Mouse (Mus musculus): Measurements from ENCODE around the gene Rhou. TPM values are rescaled to one million over a fixed set of nuclear protein-coding genes. Genes with fewer than 3 reads are reported as not detected.
"Not testable (repeated sequence)": the region's sequence is repeated elsewhere in the genome, so short reads cannot be mapped to it uniquely, and the experiment has no call there.

The Rhou gene
- total RNA-seq (2022): 10 to 100 TPM; 17.9 to 29.8 (median 26.8) TPM

DNA sequence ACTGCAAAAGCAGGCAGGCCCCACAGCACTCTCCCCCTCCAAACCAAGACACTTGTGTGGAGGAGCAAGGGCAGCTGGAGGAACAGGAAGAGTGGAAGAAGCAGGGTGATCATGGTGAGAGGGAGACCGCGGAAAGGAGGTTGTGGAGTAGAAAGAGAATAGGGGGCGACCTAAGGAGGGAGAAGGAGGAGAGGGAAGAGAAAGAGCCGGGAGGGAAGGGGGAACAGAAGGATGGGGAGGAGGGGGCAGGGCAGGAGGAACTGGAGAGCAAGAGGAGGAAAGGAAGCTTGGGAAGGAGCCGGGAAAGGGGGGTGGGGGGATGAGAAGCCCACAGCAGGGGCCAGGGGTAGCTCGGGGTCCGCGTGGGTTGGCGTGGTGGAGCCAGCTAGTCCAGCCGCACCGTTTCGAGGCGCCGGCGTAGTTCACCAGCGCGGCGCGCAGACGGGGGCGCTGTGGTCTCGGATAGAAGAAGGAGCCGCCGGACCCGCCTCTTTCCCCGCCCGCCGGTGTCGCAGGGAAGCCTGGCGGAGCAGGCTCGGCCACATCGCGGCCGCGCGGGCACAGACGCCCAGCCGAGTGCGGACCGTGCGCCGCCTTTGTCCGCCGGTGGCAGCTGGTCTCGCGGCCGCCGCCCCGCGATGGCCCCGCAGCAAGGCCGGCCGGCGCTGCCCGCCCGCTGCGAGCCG is at the start of gene Rhou:
TSS of gene Rhou (plus strand) at position 622 of the 686 bp plus-strand sequence.
- peak; percentile 80 to 86 for DNase-seq (ENCODE audit: low spot score in 2 of 2)

DNA sequence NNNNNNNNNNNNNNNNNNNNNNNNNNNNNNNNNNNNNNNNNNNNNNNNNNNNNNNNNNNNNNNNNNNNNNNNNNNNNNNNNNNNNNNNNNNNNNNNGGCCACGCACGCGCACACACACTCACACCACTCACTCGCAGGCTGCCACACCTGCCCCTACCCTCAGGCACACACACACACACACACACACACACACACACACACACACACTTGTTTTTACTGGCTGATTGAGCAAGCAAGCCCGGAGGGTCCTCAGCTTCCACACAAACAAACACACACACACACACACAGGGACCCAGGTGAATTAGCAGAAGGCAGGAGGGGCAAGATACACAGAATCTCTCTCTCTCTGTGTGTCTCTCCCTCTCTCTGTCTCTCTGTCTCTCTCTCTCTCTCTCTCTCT is 41.1 kb upstream of the Rhou start:
- not testable (repeated sequence) for DNase-seq (ENCODE audit: low spot score in 2 of 2)

DNA sequence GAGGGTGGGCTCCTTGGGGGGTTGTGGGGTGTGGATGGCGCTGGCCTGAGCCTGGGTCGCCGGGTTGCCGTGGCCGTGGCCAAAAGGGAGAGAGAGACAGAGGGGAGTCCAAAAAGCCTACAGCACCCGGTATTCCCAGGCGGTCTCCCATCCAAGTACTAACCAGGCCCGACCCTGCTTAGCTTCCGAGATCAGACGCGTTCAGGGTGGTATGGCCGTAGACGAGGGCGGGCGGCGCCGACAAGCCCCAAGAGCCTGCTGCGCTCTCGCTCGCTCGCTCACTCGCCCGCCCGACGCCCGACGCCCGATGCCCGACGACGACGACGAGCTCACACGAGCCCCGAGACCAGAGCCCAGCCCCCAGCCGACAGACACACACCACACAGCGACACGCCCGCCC is 30.2 kb upstream of the Rhou start:
- not testable (repeated sequence) for DNase-seq (ENCODE audit: low spot score in 2 of 2)

DNA sequence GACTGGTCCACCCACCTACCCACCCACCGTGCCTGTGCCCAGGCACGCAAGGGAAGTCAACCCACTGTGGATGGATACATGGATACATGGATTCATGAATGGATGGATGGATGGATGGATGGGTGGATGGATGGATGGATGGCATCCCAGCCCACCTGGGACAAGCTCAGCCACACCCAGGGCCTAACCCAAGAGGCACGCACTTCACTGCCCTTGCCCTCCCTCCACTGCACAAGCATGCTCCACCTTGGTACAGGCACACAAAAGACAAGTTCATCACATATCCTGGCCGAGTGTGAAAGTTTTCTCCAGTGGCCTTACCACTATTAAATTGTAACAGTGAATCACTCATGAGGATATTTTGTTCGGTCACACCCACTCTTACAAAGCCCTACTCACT is 29.5 kb upstream of the Rhou start:
- DNase-seq (ENCODE audit: low spot score in 2 of 2): no peak

GRCm38 (mm10) chr8:123624702-123625101 is 29.0 kb upstream of the Rhou start:
- DNase-seq (ENCODE audit: low spot score in 2 of 2): no peak

DNA sequence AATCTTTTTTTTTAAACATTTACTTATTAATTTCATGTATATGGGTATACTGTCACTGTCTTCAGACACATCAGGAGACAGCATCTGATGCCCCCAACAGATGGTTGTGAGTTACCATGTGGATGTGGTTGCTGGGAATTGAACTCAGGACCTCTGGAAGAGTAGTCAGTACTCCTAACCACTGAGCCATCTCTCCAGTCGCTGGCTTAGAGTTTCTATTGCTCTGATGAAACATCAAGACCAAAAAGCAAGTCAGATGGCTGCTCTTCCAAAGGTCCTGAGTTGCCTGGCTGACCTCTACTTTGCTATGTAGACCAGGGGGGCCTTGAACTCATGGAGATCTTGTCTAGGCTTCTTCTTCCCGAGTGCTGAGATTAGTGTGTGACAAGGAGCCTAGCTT is 28.0 kb upstream of the Rhou start:
- no peak for DNase-seq (ENCODE audit: low spot score in 2 of 2)

GRCm38 (mm10) chr8:123627410-123628147 is 26.1 kb upstream of the Rhou start:
- no peak for DNase-seq (ENCODE audit: low spot score in 2 of 2)

GRCm38 (mm10) chr8:123628253-123628967 is 25.3 kb upstream of the Rhou start:
- DNase-seq (ENCODE audit: low spot score in 2 of 2): no peak

DNA sequence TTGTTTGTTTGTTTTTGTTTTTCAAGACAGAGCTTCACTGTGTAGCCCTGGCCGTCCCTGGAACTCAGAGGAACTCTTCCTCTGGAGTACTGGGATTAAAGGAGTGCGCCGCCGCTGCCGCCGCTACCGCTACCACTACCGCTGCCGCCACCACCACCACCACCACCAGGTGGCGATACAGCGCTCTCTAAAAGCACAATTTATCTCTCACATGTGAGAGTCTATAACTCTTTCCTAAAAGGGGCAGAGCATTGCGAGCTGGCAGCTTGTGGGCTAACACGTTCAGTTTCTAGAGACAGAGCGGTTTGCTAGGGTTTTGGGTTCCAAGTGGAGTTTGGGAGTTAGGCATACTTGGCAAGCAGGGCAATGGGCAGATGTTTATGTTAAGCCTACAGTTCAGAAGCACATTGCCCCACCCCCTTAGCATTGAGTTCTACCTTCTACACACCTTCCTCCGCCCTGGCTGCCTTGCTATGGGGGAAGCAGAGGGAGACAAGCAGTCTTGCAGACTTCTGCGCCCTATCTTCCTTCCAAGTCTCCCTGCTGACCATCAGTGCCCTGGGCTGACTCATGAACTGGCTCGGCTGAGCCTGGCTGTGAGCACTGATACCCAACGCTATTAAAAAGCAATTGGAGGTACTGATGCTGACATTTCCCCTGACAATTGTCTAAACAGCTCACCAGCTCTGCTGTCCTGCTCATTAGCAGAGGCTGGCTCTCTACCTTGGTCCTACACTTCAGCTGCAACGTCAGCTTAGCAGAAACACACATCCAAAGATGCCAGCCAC is 24.6 kb upstream of the Rhou start:
- peak; percentile 50 to 56 for DNase-seq (ENCODE audit: low spot score in 2 of 2)

- DNase-seq (ENCODE audit: low spot score in 2 of 2): no peak
Observed at GRCm38 (mm10) chr8:123630058-123630457, 23.7 kb upstream of the Rhou start.

- no peak for DNase-seq (ENCODE audit: low spot score in 2 of 2)
Observed at GRCm38 (mm10) chr8:123630841-123631251, 22.9 kb upstream of the Rhou start.

- not testable (repeated sequence) for DNase-seq (ENCODE audit: low spot score in 2 of 2)
Observed at GRCm38 (mm10) chr8:123631746-123632145, 22.0 kb upstream of the Rhou start.

DNA sequence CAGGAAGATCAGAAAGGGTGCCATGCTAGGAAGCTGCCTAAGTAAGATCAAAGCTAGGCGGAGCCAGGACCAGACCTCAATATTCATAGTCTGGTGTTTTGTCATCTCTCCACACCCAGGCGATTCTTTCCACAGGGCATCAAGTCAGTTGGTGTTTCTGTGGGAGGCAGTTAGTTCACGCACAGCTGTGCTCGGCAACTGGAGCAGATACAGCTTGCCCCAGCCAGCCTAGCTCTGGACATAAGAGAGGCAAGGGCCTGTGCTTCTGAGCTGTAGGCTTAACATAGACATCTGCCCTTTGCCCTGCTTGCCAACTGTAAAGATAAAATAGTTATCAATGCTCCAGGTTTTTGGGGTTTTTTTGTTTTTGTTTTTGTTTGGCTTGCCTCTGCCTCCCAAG is 21.5 kb upstream of the Rhou start:
- no peak for DNase-seq (ENCODE audit: low spot score in 2 of 2)

GRCm38 (mm10) chr8:123633801-123634200 is 19.9 kb upstream of the Rhou start:
- no peak for DNase-seq (ENCODE audit: low spot score in 2 of 2)

- DNase-seq (ENCODE audit: low spot score in 2 of 2): no peak
Observed at GRCm38 (mm10) chr8:123634395-123635131, 19.2 kb upstream of the Rhou start.

- DNase-seq (ENCODE audit: low spot score in 2 of 2): no peak
Observed at GRCm38 (mm10) chr8:123635671-123636070, 18.1 kb upstream of the Rhou start.

DNA sequence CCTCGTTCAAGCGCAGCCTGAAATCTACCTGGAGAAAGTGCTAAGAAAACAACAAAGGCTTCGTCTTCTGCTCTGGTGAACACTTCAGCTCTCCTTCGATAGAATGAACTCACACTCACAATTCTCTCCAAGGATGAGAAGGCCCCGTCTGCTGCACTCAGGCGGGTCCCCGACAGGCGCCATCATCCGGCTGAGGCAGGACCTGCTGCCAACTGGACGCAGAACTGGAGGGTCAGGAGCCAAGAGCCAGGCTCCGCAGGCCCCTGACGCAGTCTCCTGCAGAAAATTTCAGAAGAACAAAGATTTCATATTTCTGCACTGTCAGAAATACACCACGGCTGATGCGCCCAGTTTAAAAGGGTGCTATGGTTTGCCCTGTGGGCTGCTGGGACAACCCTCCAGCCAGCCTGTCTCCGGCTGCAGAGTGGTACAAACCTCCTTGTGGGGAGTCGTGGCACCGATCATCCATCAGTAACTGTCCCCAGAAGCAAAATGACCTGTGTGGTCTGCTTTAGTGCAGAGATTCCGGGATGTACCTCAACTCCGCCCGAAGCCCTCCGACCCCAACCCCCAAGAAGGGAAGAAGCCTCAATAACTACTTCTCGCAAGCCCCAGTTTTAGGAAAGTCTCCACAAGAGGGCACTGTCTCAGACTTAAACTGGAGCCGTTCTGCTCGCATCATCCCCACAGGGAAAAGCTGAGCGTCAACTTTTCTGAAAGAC is 10.2 kb upstream of the Rhou start:
- no peak for DNase-seq (ENCODE audit: low spot score in 2 of 2)

DNA sequence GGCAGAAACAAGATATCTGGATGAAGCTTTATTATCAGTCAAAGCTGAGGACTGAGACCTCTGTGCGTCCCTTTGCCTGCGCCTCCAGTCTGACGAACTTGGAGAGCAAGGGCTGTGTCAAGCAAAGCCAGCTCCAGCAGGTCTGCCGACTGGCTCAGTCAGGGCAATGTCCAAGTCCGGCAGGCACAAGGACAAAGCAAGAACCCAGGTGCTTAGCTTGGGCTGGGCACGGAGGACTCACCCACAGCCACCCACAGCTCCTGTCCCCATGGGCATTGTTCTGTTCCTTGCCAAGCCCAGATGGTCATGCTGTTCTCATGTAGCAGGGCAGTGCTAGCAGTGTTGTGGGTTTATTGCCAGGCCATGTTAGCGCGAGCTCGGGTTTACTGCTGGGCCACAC is 8.5 kb upstream of the Rhou start:
- no peak for DNase-seq (ENCODE audit: low spot score in 2 of 2)

GRCm38 (mm10) chr8:123648245-123649170 is 5.2 kb upstream of the Rhou start:
- no peak for DNase-seq (ENCODE audit: low spot score in 2 of 2)

All from gastrocnemius, adult 8-10 months (tissue).